In the genomic region with DNA sequence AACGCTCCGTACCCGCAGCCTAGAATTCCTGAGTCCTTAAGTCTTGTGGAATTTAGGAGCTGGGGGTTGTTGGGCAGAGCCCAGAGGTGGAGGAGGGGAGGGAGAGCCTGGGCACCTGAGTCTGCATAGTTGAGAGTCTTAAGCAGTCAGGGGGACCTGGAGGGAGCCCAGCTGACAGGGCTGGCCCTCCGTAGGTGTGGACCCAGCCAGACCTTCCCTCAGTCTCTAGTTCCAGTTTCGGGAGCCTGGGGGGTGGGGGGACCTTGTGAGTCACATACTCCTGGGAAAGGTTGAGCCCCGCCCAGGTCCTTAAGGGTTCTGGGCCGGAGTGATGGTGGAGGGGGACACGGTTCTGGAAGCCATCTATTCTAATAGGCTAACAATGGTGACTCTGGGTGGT, we compare ENCODE assay signal across 13 mouse cellular contexts. TPM values are rescaled to one million over a fixed set of nuclear protein-coding genes. Genes with fewer than 3 reads are reported as not detected.
A peak's percentile ranks its signal among the peaks of the same experiment; 100 is the strongest.
DNase-seq lines count a peak whose midpoint lies in the region; ATAC-seq and TF ChIP-seq lines count a peak whose summit lies in the region.
"Had no signal": no experiment of that assay in that cellular context is flagged by ENCODE, and none has a peak within 500 bp of the region (broad histone marks: within the 10 kb centered on the region; RNA-seq: fewer than 3 reads in every experiment).

No protein-coding gene starts in this region.

- TF ChIP-seq POLR2A in heart, adult 2 months (IDR thresholded peaks at IDR 0.05; ENCODE audit: insufficient read depth, low read depth, low read length), result no peak
- peak; percentile 28; the same call in 1 of the 2 replicates for TF ChIP-seq POLR2A in small intestine, adult 2 months (IDR thresholded peaks at IDR 0.05; ENCODE audit: low read depth, low read length)

- no peaks in the 10 kb centered on the region for H3K36me3 ChIP-seq in heart, embryonic 13.5 days
- no peaks in the 10 kb centered on the region for H3K36me3 ChIP-seq in heart, adult 2 months (ENCODE audit: control insufficient read depth, insufficient read depth, low read length)
- H3K36me3 ChIP-seq in liver, embryonic 14.5 days (replicated peaks; ENCODE audit: control insufficient read depth, insufficient read depth, low read depth), result no peaks in the 10 kb centered on the region
- peaks cover 28% of the 10 kb centered on the region for H3K36me3 ChIP-seq in small intestine, adult 2 months (ENCODE audit: control insufficient read depth, insufficient read depth, low read length)
- H3K36me3 ChIP-seq: limb, embryonic 13.5 days; midbrain, embryonic 15.5 days had no signal

- H3K79me2 ChIP-seq in heart, adult 2 months (replicated peaks; ENCODE audit: control insufficient read depth, insufficient read depth, low read length), result no peaks in the 10 kb centered on the region

- no peak for ATAC-seq in heart, embryonic 13.5 days (ENCODE audit: extremely low read depth, insufficient number of reproducible peaks, low FRiP score, low TSS enrichment)
- ATAC-seq in liver, embryonic 14.5 days (ENCODE audit: insufficient read depth), result no peak
- ATAC-seq: forebrain, embryonic 14.5 days; midbrain, embryonic 15.5 days had no signal

- peak overlapping the region; percentile 75; the same call in 1 of the 2 replicates for H3K4me2 ChIP-seq in heart, embryonic 13.5 days
- H3K4me2 ChIP-seq in liver, embryonic 14.5 days (ENCODE audit: low read depth), result peak overlapping the region; percentile 58; the same call in 1 of the 2 replicates

- H3K4me1 ChIP-seq in heart, embryonic 13.5 days, result peaks cover 29% of the 10 kb centered on the region
- H3K4me1 ChIP-seq in heart, adult 2 months (ENCODE audit: control insufficient read depth, insufficient read depth, low read length), result 0 out of 2 replicates have a peak, but pooled peaks cover 3% of the 10 kb centered on the region
- peaks cover 9% of the 10 kb centered on the region in 2 experiments; a peak in 3 of 4 replicates for H3K4me1 ChIP-seq in liver, embryonic 14.5 days (replicated peaks; ENCODE audit: control insufficient read depth in 2 of 2, insufficient read depth in 2 of 2, low read length in 1 of 2)
- peaks cover 13% of the 10 kb centered on the region; the same call in 1 of the 2 replicates for H3K4me1 ChIP-seq in small intestine, adult 2 months (ENCODE audit: control insufficient read depth, insufficient read depth, insufficient read length, low read length)

- H3K9me3 ChIP-seq in heart, embryonic 13.5 days, result no peaks in the 10 kb centered on the region
- H3K9me3 ChIP-seq in liver, embryonic 14.5 days (ENCODE audit: control insufficient read depth, low read length), result no peaks in the 10 kb centered on the region
- H3K9me3 ChIP-seq: limb, embryonic 13.5 days; midbrain, embryonic 15.5 days had no signal

- H3K4me3 ChIP-seq in heart, embryonic 13.5 days, result no peak overlapping the region
- H3K4me3 ChIP-seq in heart, adult 2 months, result no peak overlapping the region
- H3K4me3 ChIP-seq in liver, embryonic 14.5 days (ENCODE audit: insufficient read depth in 1 of 2, low read depth in 2 of 2, low read length in 2 of 2), result no peak overlapping the region; a peak in 1 of 4 replicates
- peak overlapping the region; percentile 72 for H3K4me3 ChIP-seq in small intestine, adult 2 months (ENCODE audit: low read depth, low read length)

- peaks cover 72% of the 10 kb centered on the region for H3K27me3 ChIP-seq in heart, embryonic 13.5 days (replicated peaks)
- H3K27me3 ChIP-seq in heart, adult 2 months (ENCODE audit: control insufficient read depth, insufficient read depth, low read length), result no peaks in the 10 kb centered on the region
- peaks cover 34% of the 10 kb centered on the region for H3K27me3 ChIP-seq in liver, embryonic 14.5 days (ENCODE audit: control insufficient read depth, insufficient read depth, low read length)
- H3K27me3 ChIP-seq in small intestine, adult 2 months (ENCODE audit: control insufficient read depth, insufficient read depth, low read length), result no peaks in the 10 kb centered on the region

- H3K27ac ChIP-seq in heart, embryonic 13.5 days (replicated peaks), result no peak overlapping the region
- H3K27ac ChIP-seq in heart, adult 2 months, result no peak overlapping the region
- no peak overlapping the region for H3K27ac ChIP-seq in liver, embryonic 14.5 days
- H3K27ac ChIP-seq in small intestine, adult 2 months (ENCODE audit: insufficient read depth, low read depth, low read length), result peak overlapping the region; percentile 98
- H3K27ac ChIP-seq: limb, embryonic 13.5 days; midbrain, embryonic 15.5 days had no signal

- no peak for DNase-seq in heart, adult 2 months
- peak; percentile 47 for DNase-seq in kidney, adult 11 months
- DNase-seq in liver, embryonic 14.5 days (ENCODE audit: low read depth in 3 of 3, low spot score in 3 of 3), result no peak
- DNase-seq in B cell, adult 2 months, result no peak
- DNase-seq in gastrocnemius, adult 8-10 months (ENCODE audit: low spot score in 2 of 2), result no peak
- no peak for DNase-seq in T-cell, adult 2 months (ENCODE audit: low spot score)

- intact Hi-C loops in heart, adult 2 months (cut with DNase I), result no loop called here

- 14% methylated on average over 8 of the region's 8 CpGs for WGBS in heart, embryonic 13.5 days
- WGBS in heart, adult 2 months, result 41% methylated on average over 8 of the region's 8 CpGs
- 31% methylated on average over 8 of the region's 8 CpGs for WGBS in liver, embryonic 14.5 days (ENCODE audit: insufficient replicate concordance)
- 8% methylated on average over 8 of the region's 8 CpGs for WGBS in small intestine, adult 2 months

- TF ChIP-seq CTCF in heart, adult 2 months (IDR thresholded peaks at IDR 0.05), result no peak
- no peak for TF ChIP-seq CTCF in liver, embryonic 14.5 days (IDR thresholded peaks at IDR 0.05; ENCODE audit: low read depth)
- TF ChIP-seq CTCF in small intestine, adult 2 months (IDR thresholded peaks at IDR 0.05; ENCODE audit: extremely low read depth, insufficient read length, insufficient replicate concordance, low read depth, low read length), result no peak

- no peak for TF ChIP-seq EP300 in heart, adult 2 months (IDR thresholded peaks at IDR 0.05; ENCODE audit: insufficient read depth, low read depth, low read length)
- TF ChIP-seq EP300 in liver, embryonic 14.5 days (IDR thresholded peaks at IDR 0.05; ENCODE audit: low read depth), result no peak

- H3K9ac ChIP-seq in heart, embryonic 13.5 days, result no peak overlapping the region; the same call in 1 of the 2 replicates
- no peak overlapping the region for H3K9ac ChIP-seq in heart, adult 2 months (ENCODE audit: low read depth, low read length)
- H3K9ac ChIP-seq in liver, embryonic 14.5 days (replicated peaks), result no peak overlapping the region
- H3K9ac ChIP-seq: midbrain, embryonic 15.5 days had no signal

RNA-seq across cellular contexts. Expression of a gene that starts 3.4 kb away (rescaled TPM):
- 13.2 and 14.0 TPM in 2 replicates for polyA plus RNA-seq in heart, embryonic 13.5 days (2015; fragmentation: Nextera tagmentation; extraction: Ambion mirVana)
- total RNA-seq in heart, adult 2 months (2021), result 10 to 100 TPM; 63.5 to 70.9 TPM
- 67.5 and 72.4 TPM in 2 replicates for polyA plus RNA-seq in heart, adult 2 months (2012; rRNA removed)
- 8.8 and 11.1 TPM in 2 replicates for polyA plus RNA-seq in liver, embryonic 14.5 days (2012; rRNA removed)
- polyA plus RNA-seq in liver, embryonic 14.5 days (2014; fragmentation: Nextera tagmentation; extraction: Ambion mirVana), result 4.7 and 5.1 TPM in 2 replicates
- 13.3 and 14.3 TPM in 2 replicates for polyA plus RNA-seq in small intestine, adult 2 months (2012; rRNA removed)
- 10 to 100 TPM; 28.2 to 32.7 (median 31.3) TPM for total RNA-seq in gastrocnemius, adult 8-10 months (2022)

RNA-seq across cellular contexts. Expression of a gene that starts 4.1 kb away (rescaled TPM):
- 2.3 and 2.5 TPM in 2 replicates for polyA plus RNA-seq in heart, embryonic 13.5 days (2015; fragmentation: Nextera tagmentation; extraction: Ambion mirVana)
- not detected for total RNA-seq in heart, adult 2 months (2021)
- 0.26 and 1.2 TPM in 2 replicates for polyA plus RNA-seq in heart, adult 2 months (2012; rRNA removed)
- polyA plus RNA-seq in liver, embryonic 14.5 days (2012; rRNA removed), result 4.4 and 5.5 TPM in 2 replicates
- polyA plus RNA-seq in liver, embryonic 14.5 days (2014; fragmentation: Nextera tagmentation; extraction: Ambion mirVana), result 6.1 and 6.5 TPM in 2 replicates
- 184 and 395 TPM in 2 replicates for polyA plus RNA-seq in small intestine, adult 2 months (2012; rRNA removed)
- total RNA-seq in gastrocnemius, adult 8-10 months (2022), result under 1 TPM in 1 of 4 experiments, not detected in 3; 0.34 TPM
- polyA plus RNA-seq: C2C12 had no signal

RNA-seq across cellular contexts. Expression of a gene that starts 15.3 kb away (rescaled TPM):
- polyA plus RNA-seq in heart, embryonic 13.5 days (2015; fragmentation: Nextera tagmentation; extraction: Ambion mirVana), result 1.0 and 1.7 TPM in 2 replicates
- total RNA-seq in heart, adult 2 months (2021), result 1 to 10 TPM; 1.1 to 2.0 TPM
- 5.1 and 6.0 TPM in 2 replicates for polyA plus RNA-seq in heart, adult 2 months (2012; rRNA removed)
- polyA plus RNA-seq in liver, embryonic 14.5 days (2012; rRNA removed), result 1.5 and 2.8 TPM in 2 replicates
- 0.78 and 0.89 TPM in 2 replicates for polyA plus RNA-seq in liver, embryonic 14.5 days (2014; fragmentation: Nextera tagmentation; extraction: Ambion mirVana)
- 9.1 and 13.6 TPM in 2 replicates for polyA plus RNA-seq in small intestine, adult 2 months (2012; rRNA removed)
- under 1 TPM in 3 of 4 experiments, not detected in 1; 0.12 to 0.52 (median 0.44) TPM for total RNA-seq in gastrocnemius, adult 8-10 months (2022)
- polyA plus RNA-seq: C2C12 had no signal

RNA-seq across cellular contexts. Expression of a gene that starts 21.6 kb away (rescaled TPM):
- not detected in 2 replicates for polyA plus RNA-seq in heart, embryonic 13.5 days (2015; fragmentation: Nextera tagmentation; extraction: Ambion mirVana)
- not detected for total RNA-seq in heart, adult 2 months (2021)
- polyA plus RNA-seq in heart, adult 2 months (2012; rRNA removed), result 0.18 TPM in 1 of 2 replicates, not detected in the other
- not detected in 2 replicates for polyA plus RNA-seq in liver, embryonic 14.5 days (2012; rRNA removed)
- not detected in 2 replicates for polyA plus RNA-seq in liver, embryonic 14.5 days (2014; fragmentation: Nextera tagmentation; extraction: Ambion mirVana)
- not detected in 2 replicates for polyA plus RNA-seq in small intestine, adult 2 months (2012; rRNA removed)
- not detected for total RNA-seq in gastrocnemius, adult 8-10 months (2022)
- total RNA-seq: common myeloid progenitor, adult 5-6 weeks had no signal
- polyA plus RNA-seq: C2C12; forebrain, embryonic 14.5 days; limb, embryonic 13.5 days; midbrain, embryonic 15.5 days had no signal

RNA-seq across cellular contexts. Expression of a gene that starts 24.6 kb away (rescaled TPM):
- 7.9 and 9.7 TPM in 2 replicates for polyA plus RNA-seq in heart, embryonic 13.5 days (2015; fragmentation: Nextera tagmentation; extraction: Ambion mirVana)
- total RNA-seq in heart, adult 2 months (2021), result 1 to 10 TPM; 1.5 to 2.7 TPM
- polyA plus RNA-seq in heart, adult 2 months (2012; rRNA removed), result 4.0 and 6.1 TPM in 2 replicates
- polyA plus RNA-seq in liver, embryonic 14.5 days (2012; rRNA removed), result 0.22 and 0.34 TPM in 2 replicates
- polyA plus RNA-seq in liver, embryonic 14.5 days (2014; fragmentation: Nextera tagmentation; extraction: Ambion mirVana), result 0.14 and 0.28 TPM in 2 replicates
- polyA plus RNA-seq in small intestine, adult 2 months (2012; rRNA removed), result 3.3 TPM in 2 replicates
- total RNA-seq in gastrocnemius, adult 8-10 months (2022), result under 1 TPM; 0.53 to 0.88 (median 0.64) TPM
- total RNA-seq: common myeloid progenitor, adult 5-6 weeks had no signal

Comparison
In these comparisons a context has a peak if more than half of its experiments do, and no peak if none do; other contexts are left out.
1. RNA of a gene that starts 4.1 kb away (polyA plus RNA-seq): 184 to 395 TPM in small intestine, adult 2 months; 4.4 to 6.5 TPM in liver, embryonic 14.5 days, 2.3 to 2.5 TPM in heart, embryonic 13.5 days and 0.26 to 1.2 TPM in heart, adult 2 months; every median in the first group is over 10 times any median in the second.